Mouse (Mus musculus) MEL (cell line): ENCODE results near the gene Heatr6. TPM values are rescaled to one million over a fixed set of nuclear protein-coding genes. Genes with fewer than 3 reads are reported as not detected.

Experiments used
- DNase-seq: peaks from one replicate; pipeline ENCODE4 v3.0.0; 2011; ENCODE audit warnings: low read depth, low spot score
- H3K27ac ChIP-seq: 2 replicates; pipeline ENCODE4 v1.5.1; 2012; ENCODE audit warnings: low read depth, mild to moderate bottlenecking, control low read depth, low read length, moderate library complexity; ENCODE audit not compliant: control insufficient read depth
- H3K27me3 ChIP-seq, 2 experiments: fragments of 150-350 bp in 1 of 2; sonication (generic) in 1 of 2; 2 replicates each; pipeline ENCODE4 v1.6.1; 2012; ENCODE audit warnings: low read length in 2 of 2, mild to moderate bottlenecking in 2 of 2, improper control_type of control experiment in 1 of 2, moderate library complexity in 1 of 2; ENCODE audit not compliant: insufficient read depth in 2 of 2, control insufficient read depth in 1 of 2
- H3K36me3 ChIP-seq, 2 experiments: 2 replicates each; pipeline ENCODE4 v1.6.1; 2012 to 2014; ENCODE audit warnings: low read length in 2 of 2, improper control_type of control experiment in 1 of 2, inconsistent platforms in 1 of 2, mild to moderate bottlenecking in 1 of 2; ENCODE audit not compliant: insufficient read depth in 2 of 2, control insufficient read depth in 1 of 2
- H3K4me1 ChIP-seq, 2 experiments: fragments of 150-350 bp in 1 of 2; sonication (generic) in 1 of 2; 2 replicates each; pipeline ENCODE4 v1.6.1; 2012; ENCODE audit warnings: low read length in 2 of 2, improper control_type of control experiment in 1 of 2, mild to moderate bottlenecking in 1 of 2; ENCODE audit not compliant: insufficient read depth in 2 of 2, control insufficient read depth in 1 of 2
- H3K4me3 ChIP-seq, 2 experiments: fragments of 150-350 bp in 1 of 2; sonication (generic) in 1 of 2; 2 replicates each; pipeline ENCODE4 v1.5.1; 2012; ENCODE audit warnings: low read depth in 2 of 2, low read length in 2 of 2, mild to moderate bottlenecking in 2 of 2, moderate library complexity in 2 of 2, control low read depth in 1 of 2, improper control_type of control experiment in 1 of 2; ENCODE audit not compliant: control insufficient read depth in 1 of 2, insufficient read depth in 1 of 2
- H3K79me2 ChIP-seq: 2 replicates; pipeline ENCODE4 v1.6.1; 2012; ENCODE audit warnings: mild to moderate bottlenecking, low read length, moderate library complexity; ENCODE audit not compliant: control insufficient read depth, poor library complexity, insufficient read depth
- H3K9ac ChIP-seq: 2 replicates; pipeline ENCODE4 v1.6.1; 2012; ENCODE audit warnings: low read depth, mild to moderate bottlenecking, control low read depth, low read length, moderate library complexity; ENCODE audit not compliant: control insufficient read depth, poor library complexity, severe bottlenecking
- H3K9me3 ChIP-seq: fragments of 150-350 bp; sonication (generic); replicated peaks from 2 replicates; pipeline ENCODE4 v1.6.1; 2012; ENCODE audit warnings: mild to moderate bottlenecking, low read length, improper control_type of control experiment, moderate library complexity; ENCODE audit not compliant: insufficient read depth
- BHLHE40 ChIP-seq: IDR thresholded peaks from 2 replicates; pipeline ENCODE4 v1.6.1; 2012; ENCODE audit warnings: low read depth, mild to moderate bottlenecking, inconsistent platforms, low read length, improper control_type of control experiment, borderline replicate concordance
- CHD2 ChIP-seq: IDR thresholded peaks from 2 replicates; pipeline ENCODE4 v1.6.1; 2011; ENCODE audit warnings: low read length, improper control_type of control experiment
- CTCF ChIP-seq, 3 experiments: IDR thresholded peaks in 2 of 3; conservative IDR thresholded peaks in 1 of 3; 2 replicates each; pipeline ENCODE4 v1.5.1; 2011 to 2012; ENCODE audit warnings: low read length in 3 of 3, low read depth in 2 of 3, mild to moderate bottlenecking in 2 of 3, improper control_type of control experiment in 1 of 3, inconsistent platforms in 1 of 3, mixed read lengths in 1 of 3, moderate library complexity in 1 of 3; ENCODE audit not compliant: control insufficient read depth in 1 of 3, insufficient read depth in 1 of 3, poor library complexity in 1 of 3, severe bottlenecking in 1 of 3
- ELF1 ChIP-seq: IDR thresholded peaks from 2 replicates; pipeline ENCODE4 v1.6.1; 2014; ENCODE audit warnings: low read depth, mild to moderate bottlenecking, inconsistent platforms, low read length, improper control_type of control experiment, moderate library complexity
- GABPA ChIP-seq: IDR thresholded peaks from 2 replicates; pipeline ENCODE4 v1.6.1; 2012; ENCODE audit warnings: low read depth, mild to moderate bottlenecking, inconsistent platforms, low read length, improper control_type of control experiment, moderate library complexity
- JUND ChIP-seq: IDR thresholded peaks from 2 replicates; pipeline ENCODE4 v1.6.1; 2011; ENCODE audit warnings: low read depth, mild to moderate bottlenecking, improper control_type of control experiment, low read length
- MYC ChIP-seq: IDR thresholded peaks from 2 replicates; pipeline ENCODE4 v1.6.1; 2011; ENCODE audit warnings: low read depth, mild to moderate bottlenecking, low read length, improper control_type of control experiment, moderate library complexity
- NRF1 ChIP-seq: IDR thresholded peaks from 2 replicates; pipeline ENCODE4 v1.6.1; 2014; ENCODE audit warnings: low read depth, mild to moderate bottlenecking, inconsistent platforms, low read length, improper control_type of control experiment, moderate library complexity; ENCODE audit not compliant: poor library complexity, insufficient read depth, severe bottlenecking
- POLR2A ChIP-seq, 2 experiments: IDR thresholded peaks; 2 replicates each; pipeline ENCODE4 v1.6.1; 2011 to 2012; ENCODE audit warnings: low read length in 2 of 2, mild to moderate bottlenecking in 2 of 2, control low read depth in 1 of 2, improper control_type of control experiment in 1 of 2, low read depth in 1 of 2, moderate library complexity in 1 of 2; ENCODE audit not compliant: control insufficient read depth in 1 of 2, insufficient read depth in 1 of 2, poor library complexity in 1 of 2
- RAD21 ChIP-seq: IDR thresholded peaks from 2 replicates; pipeline ENCODE4 v1.6.1; 2011; ENCODE audit warnings: mild to moderate bottlenecking, low read depth, low read length, improper control_type of control experiment
- RCOR1 ChIP-seq: IDR thresholded peaks from 2 replicates; pipeline ENCODE4 v1.6.1; 2012; ENCODE audit warnings: low read depth, mild to moderate bottlenecking, inconsistent platforms, low read length, improper control_type of control experiment
- SMC3 ChIP-seq: IDR thresholded peaks from 2 replicates; pipeline ENCODE4 v1.6.1; 2011; ENCODE audit warnings: low read depth, low read length, improper control_type of control experiment
- UBTF ChIP-seq: IDR thresholded peaks from 2 replicates; pipeline ENCODE4 v1.6.1; 2012; ENCODE audit warnings: low read depth, mild to moderate bottlenecking, inconsistent platforms, low read length, improper control_type of control experiment, moderate library complexity, borderline replicate concordance; ENCODE audit not compliant: insufficient read depth
- ZC3H11A ChIP-seq: IDR thresholded peaks from 2 replicates; pipeline ENCODE4 v1.6.1; 2012; ENCODE audit warnings: low read depth, mild to moderate bottlenecking, inconsistent platforms, low read length, improper control_type of control experiment
- ZKSCAN1 ChIP-seq: IDR thresholded peaks from 2 replicates; pipeline ENCODE4 v1.6.1; 2012; ENCODE audit warnings: low read depth, mild to moderate bottlenecking, inconsistent platforms, low read length, improper control_type of control experiment, moderate library complexity
- polyA plus RNA-seq, 2 experiments: library from polyadenylated mRNA; stranded (reverse) in 1 of 2; unstranded in 1 of 2; fragments of >175 nt in 1 of 2; fragments of >200 nt in 1 of 2; gene quantifications; 2 replicates each; pipeline versions ENCODE4 v1.2.1 to v1.2.4; 2012; ENCODE audit warnings: low replicate concordance in 2 of 2, low read depth in 1 of 2; ENCODE audit not compliant: insufficient read length in 2 of 2, insufficient read depth in 1 of 2, missing spikeins in 1 of 2
- total RNA-seq: library from RNA; depleted of rRNA; stranded (reverse); fragments of 300-350 nt; gene quantifications from 2 replicates; pipeline ENCODE4 v1.2.3, GENCODE M21; 2012

The Heatr6 gene
- total and polyA plus RNA-seq, 3 experiments, result 17.3 to 21.2 TPM; not detected in 1

GRCm38 (mm10) chr11:83728757-83729432, 24.6 kb upstream of the Heatr6 start:
- Histone ChIP-seq H3K27ac (no peak overlapping the region), H3K27me3 (peaks cover 9 to 10% of the 10 kb centered on the region in 2 experiments), H3K9ac (no peak overlapping the region), H3K79me2 (no peaks in the 10 kb centered on the region), H3K4me1 (no peaks in the 10 kb centered on the region), H3K4me3 (no peak overlapping the region), H3K9me3 (no peaks in the 10 kb centered on the region), H3K36me3 (no peaks in the 10 kb centered on the region)
- peak; percentile 27 for DNase-seq
- TF ChIP-seq RAD21, result peak; percentile 61
- no peak for TF ChIP-seq BHLHE40
- TF ChIP-seq CTCF (IDR thresholded peaks at IDR 0.05 in 2 of 3, conservative IDR thresholded peaks at IDR 0.05 in 1 of 3; ENCODE audit: control insufficient read depth in 1 of 3, insufficient read depth in 1 of 3, low read depth in 2 of 3, low read length in 3 of 3, poor library complexity in 1 of 3, severe bottlenecking in 1 of 3), result peak in 2 of 3 experiments; percentile 32 to 63; a peak in 2 of 6 replicates
- TF ChIP-seq UBTF, result no peak
- TF ChIP-seq POLR2A (IDR thresholded peaks at IDR 0.05; ENCODE audit: control insufficient read depth in 1 of 2, insufficient read depth in 1 of 2, low read depth in 1 of 2, low read length in 2 of 2, poor library complexity in 1 of 2), result no peak
- peak; percentile 81 for TF ChIP-seq SMC3
- peak; percentile 41 for TF ChIP-seq ZC3H11A

GRCm38 (mm10) chr11:83731116-83731515, 22.4 kb upstream of the Heatr6 start:
- no peaks in the 10 kb centered on the region for H3K4me1 ChIP-seq
- H3K79me2 ChIP-seq, result no peaks in the 10 kb centered on the region
- peaks cover 11 to 14% of the 10 kb centered on the region in 2 experiments for H3K27me3 ChIP-seq
- no peak overlapping the region for H3K9ac ChIP-seq
- no peak overlapping the region for H3K4me3 ChIP-seq
- H3K27ac ChIP-seq, result no peak overlapping the region
- DNase-seq, result no peak
- TF ChIP-seq NRF1 (no peak), ZKSCAN1 (no peak), MYC (no peak), JUND (no peak), ZC3H11A (no peak), RCOR1 (no peak), GABPA (no peak), UBTF (no peak), CHD2 (no peak), ELF1 (no peak)
- H3K36me3 ChIP-seq, result no peaks in the 10 kb centered on the region
- H3K9me3 ChIP-seq, result no peaks in the 10 kb centered on the region
